Mouse (Mus musculus) hindbrain, postnatal 0 days (tissue): ENCODE results near the gene Psmd3. TPM values are rescaled to one million over a fixed set of nuclear protein-coding genes. Genes with fewer than 3 reads are reported as not detected.
A peak's percentile ranks its signal among the peaks of the same experiment; 100 is the strongest.
"Not testable (repeated sequence)": the region's sequence is repeated elsewhere in the genome, so short reads cannot be mapped to it uniquely, and the experiment has no call there.

Experiments used
- ATAC-seq: fragments of 200-750 bp; cut with Nextera tagmentation; 2 replicates; pipeline ENCODE4 v1.8.0; 2017; ENCODE audit warnings: mild to moderate bottlenecking, moderate TSS enrichment, moderate library complexity
- DNase-seq: peaks from one replicate; pipeline ENCODE4 v3.0.0-alpha.2; 2015; ENCODE audit warnings: low spot score
- H3K27ac ChIP-seq: fragments of 300-500 bp; sonication (generic); 2 replicates; pipeline ENCODE4 v1.5.1; 2014; ENCODE audit warnings: mild to moderate bottlenecking
- H3K27me3 ChIP-seq: fragments of 300-500 bp; sonication (generic); 2 replicates; pipeline ENCODE4 v1.6.1; 2014; ENCODE audit warnings: low read length, mixed read lengths; ENCODE audit not compliant: insufficient read depth
- H3K36me3 ChIP-seq: fragments of 300-500 bp; sonication (generic); 2 replicates; pipeline ENCODE4 v1.6.1; 2014; ENCODE audit warnings: low read length, mixed read lengths; ENCODE audit not compliant: insufficient read depth
- H3K4me1 ChIP-seq: fragments of 300-500 bp; sonication (generic); 2 replicates; pipeline ENCODE4 v1.6.1; 2014; ENCODE audit warnings: antibody characterized with exemption, low read length, mixed read lengths; ENCODE audit not compliant: insufficient read depth
- H3K4me2 ChIP-seq: fragments of 300-500 bp; sonication (generic); 2 replicates; pipeline ENCODE4 v1.6.1; 2014; ENCODE audit warnings: low read depth, mild to moderate bottlenecking, low read length, moderate library complexity, mixed read lengths
- H3K4me3 ChIP-seq: fragments of 300-500 bp; sonication (generic); 2 replicates; pipeline ENCODE4 v1.5.1; 2014; ENCODE audit warnings: low read length
- H3K9ac ChIP-seq: fragments of 300-500 bp; sonication (generic); replicated peaks from 2 replicates; pipeline ENCODE4 v1.6.1; 2014; ENCODE audit warnings: mild to moderate bottlenecking, low read length, moderate library complexity, mixed read lengths
- H3K9me3 ChIP-seq: fragments of 300-500 bp; sonication (generic); 2 replicates; pipeline ENCODE4 v1.6.1; 2016; ENCODE audit warnings: low read length, mixed read lengths
- CTCF ChIP-seq: IDR thresholded peaks from 2 replicates; pipeline ENCODE4 v1.5.1; 2016; ENCODE audit warnings: antibody characterized with exemption, control low read depth, low read depth
- WGBS: fragments of 180-500 bp; shearing (Covaris S2); extraction: QIAGEN DNeasy Blood & Tissue Kit; methylation state at CpG from one replicate; pipeline ENCODE4 v1.1.7; 2014; 5-methylcytosine and 5-hydroxymethylcytosine counted together
- polyA plus RNA-seq: library from polyadenylated mRNA; unstranded; fragments of >200 nt; fragmentation: Nextera tagmentation; extraction: Ambion mirVana; gene quantifications from 2 replicates; pipeline ENCODE4 v1.2.1, GENCODE M21; 2015
- total RNA-seq: library from RNA; depleted of rRNA; stranded (reverse); fragments of >200 nt; gene quantifications from 2 replicates; pipeline ENCODE4 v1.2.3, GENCODE M21; 2014

Psmd3 gene
- total and polyA plus RNA-seq, 2 experiments from 2014 or later: 143 to 190 TPM

- WGBS: 70% methylated on average over 6 of the region's 6 CpGs
- ATAC-seq (peak; percentile 61; the same call in 1 of the 2 replicates), DNase-seq (peak; percentile 76)
- not testable (repeated sequence) for H3K9ac ChIP-seq, H3K4me3 ChIP-seq, H3K27ac ChIP-seq, H3K27me3 ChIP-seq, H3K9me3 ChIP-seq, H3K4me1 ChIP-seq, H3K4me2 ChIP-seq
- peaks cover 49% of the 10 kb centered on the region for H3K36me3 ChIP-seq
- TF ChIP-seq CTCF: peak; percentile 62
Measured at GRCm38 (mm10) chr11:98712009-98712408, 29.7 kb downstream of the Psmd3 start.

DNA sequence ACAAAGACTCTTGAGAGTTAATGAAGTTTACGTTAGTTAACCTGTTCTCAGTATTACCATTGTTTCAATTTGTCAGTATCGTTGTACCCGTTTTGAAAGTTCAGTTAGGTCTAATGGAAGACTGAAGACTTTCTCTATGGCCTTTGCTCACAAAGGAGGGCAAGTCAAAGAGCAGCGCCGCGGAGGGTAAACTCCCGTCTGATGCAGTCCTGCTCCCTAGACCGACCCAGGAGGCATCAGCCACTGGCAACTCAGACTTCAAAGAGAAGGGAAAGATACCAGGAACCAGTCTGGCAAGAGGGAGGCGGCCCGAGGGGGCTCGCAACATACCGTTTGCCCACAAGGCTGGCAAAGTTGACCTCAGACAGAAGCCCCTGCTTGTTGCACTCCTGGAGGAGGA is 31.3 kb downstream of the Psmd3 start:
- Histone ChIP-seq H3K27me3 (no peaks in the 10 kb centered on the region), H3K4me3 (no peak overlapping the region), H3K27ac (no peak overlapping the region), H3K4me2 (no peak overlapping the region), H3K4me1 (no peaks in the 10 kb centered on the region), H3K9me3 (no peaks in the 10 kb centered on the region), H3K9ac (no peak overlapping the region), H3K36me3 (peaks cover 46% of the 10 kb centered on the region)
- ATAC-seq (no peak), DNase-seq (no peak)
- 82% methylated on average over 12 of the region's 12 CpGs for WGBS
- no peak for TF ChIP-seq CTCF

- ATAC-seq (no peak), DNase-seq (no peak)
- Histone ChIP-seq H3K4me1 (no peaks in the 10 kb centered on the region), H3K27ac (no peak overlapping the region), H3K4me3 (no peak overlapping the region), H3K27me3 (no peaks in the 10 kb centered on the region), H3K4me2 (no peak overlapping the region), H3K36me3 (peaks cover 40% of the 10 kb centered on the region), H3K9ac (no peak overlapping the region), H3K9me3 (no peaks in the 10 kb centered on the region)
- no peak for TF ChIP-seq CTCF
- WGBS: 91% methylated on average over 9 of the region's 9 CpGs
Measured at GRCm38 (mm10) chr11:98715946-98716345, 33.6 kb downstream of the Psmd3 start.

DNA sequence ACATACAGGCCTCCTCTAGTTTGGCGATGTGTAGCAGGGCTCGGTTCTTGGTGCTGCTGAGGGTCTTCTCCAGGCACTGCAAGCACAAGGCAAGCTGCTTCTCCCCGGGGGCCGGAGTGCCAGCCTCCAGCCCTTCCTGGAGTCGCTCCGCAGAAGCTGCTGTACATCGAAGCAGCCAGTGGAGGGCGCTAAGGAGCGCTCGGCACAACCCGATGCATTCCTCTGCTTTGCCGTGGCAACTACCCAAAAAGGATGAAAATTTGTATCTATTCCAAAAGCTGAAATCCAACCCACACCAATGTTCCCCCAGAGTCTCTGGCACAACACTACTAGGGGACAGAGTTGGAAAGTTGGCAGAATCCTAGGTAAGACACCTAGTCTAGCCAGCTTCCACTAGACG is 35.5 kb downstream of the Psmd3 start:
- WGBS: 9% methylated on average over 13 of the region's 13 CpGs
- Histone ChIP-seq H3K27me3 (no peaks in the 10 kb centered on the region), H3K9ac (no peak overlapping the region), H3K27ac (peak overlapping the region; percentile 8; the same call in 1 of the 2 replicates), H3K9me3 (no peaks in the 10 kb centered on the region), H3K4me1 (no peaks in the 10 kb centered on the region), H3K4me3 (no peak overlapping the region), H3K4me2 (no peak overlapping the region), H3K36me3 (peaks cover 32% of the 10 kb centered on the region; the same call in 1 of the 2 replicates)
- TF ChIP-seq CTCF: peak; percentile 92
- DNase-seq: peak; percentile 89
- peak; percentile 68 for ATAC-seq

DNA sequence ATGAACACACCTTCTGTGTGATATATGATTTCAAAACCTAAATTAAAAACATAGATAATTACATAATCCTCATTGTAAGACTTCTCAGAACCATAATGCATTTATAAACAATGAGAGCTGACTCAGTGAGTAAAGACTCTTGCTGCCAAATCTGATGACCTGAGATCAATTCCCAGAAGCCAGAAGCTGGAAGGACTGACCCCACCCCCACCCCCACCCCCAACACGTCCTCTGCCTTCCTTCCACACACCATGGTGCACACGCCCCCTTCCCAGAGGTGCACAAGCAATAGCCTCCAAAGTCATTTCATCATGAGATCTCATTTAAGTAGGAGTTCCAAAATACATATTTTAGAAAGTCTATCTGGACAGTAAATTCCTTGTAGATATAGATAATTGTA is 38.4 kb downstream of the Psmd3 start:
- Histone ChIP-seq H3K9me3 (no peaks in the 10 kb centered on the region), H3K4me2 (no peak overlapping the region), H3K9ac (no peak overlapping the region), H3K36me3 (peaks cover 14% of the 10 kb centered on the region; the same call in 1 of the 2 replicates), H3K27ac (no peak overlapping the region), H3K27me3 (no peaks in the 10 kb centered on the region), H3K4me3 (no peak overlapping the region), H3K4me1 (no peaks in the 10 kb centered on the region)
- TF ChIP-seq CTCF: no peak
- 67% methylated on average over 2 of the region's 2 CpGs for WGBS
- ATAC-seq: no peak
- DNase-seq: no peak

DNA sequence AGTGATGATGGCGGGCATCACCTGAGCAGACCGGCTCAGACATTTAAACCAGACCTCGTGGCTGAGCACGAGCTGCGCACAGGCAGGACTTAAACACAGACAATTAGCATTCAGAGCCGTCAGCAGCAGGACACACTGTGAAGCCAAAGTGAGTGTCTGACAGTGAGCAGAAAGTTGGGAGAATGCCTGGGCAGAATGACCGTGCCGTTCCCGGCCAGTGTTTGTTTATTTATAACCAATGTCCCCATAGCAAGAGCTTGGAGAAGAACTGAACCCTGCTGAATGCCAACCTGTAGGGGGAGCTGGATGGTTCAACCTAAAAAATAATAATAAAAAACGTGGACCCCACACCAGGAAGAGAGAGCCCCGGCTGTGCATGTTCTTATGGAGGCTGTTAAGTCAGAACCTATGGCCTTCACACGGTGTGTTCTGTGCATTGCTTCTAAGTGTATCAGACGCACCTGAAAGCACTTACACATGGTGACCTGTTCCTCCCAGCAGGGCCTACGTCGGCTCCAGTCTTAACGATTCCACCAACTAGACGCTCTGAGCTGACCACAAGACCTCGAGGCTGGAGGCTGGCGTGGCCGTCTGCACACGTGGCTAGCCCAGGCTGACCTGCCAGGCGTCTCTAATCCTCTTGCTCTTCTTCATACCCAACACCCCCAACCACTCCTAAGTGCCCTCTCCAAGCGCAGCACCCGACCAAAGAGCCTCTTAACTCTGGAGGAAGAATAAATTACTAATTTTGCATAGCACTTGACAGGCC is 39.3 kb downstream of the Psmd3 start:
- no peak overlapping the region for H3K9ac ChIP-seq
- H3K27me3 ChIP-seq: no peaks in the 10 kb centered on the region
- ATAC-seq (peak; percentile 85), DNase-seq (peak; percentile 72)
- peak overlapping the region; percentile 46; the same call in 1 of the 2 replicates for H3K27ac ChIP-seq
- H3K36me3 ChIP-seq: peaks cover 18% of the 10 kb centered on the region; the same call in 1 of the 2 replicates
- peak; percentile 63 for TF ChIP-seq CTCF
- no peak overlapping the region for H3K4me3 ChIP-seq
- no peaks in the 10 kb centered on the region for H3K9me3 ChIP-seq
- 61% methylated on average over 24 of the region's 24 CpGs for WGBS
- no peaks in the 10 kb centered on the region for H3K4me1 ChIP-seq
- H3K4me2 ChIP-seq: no peak overlapping the region

DNA sequence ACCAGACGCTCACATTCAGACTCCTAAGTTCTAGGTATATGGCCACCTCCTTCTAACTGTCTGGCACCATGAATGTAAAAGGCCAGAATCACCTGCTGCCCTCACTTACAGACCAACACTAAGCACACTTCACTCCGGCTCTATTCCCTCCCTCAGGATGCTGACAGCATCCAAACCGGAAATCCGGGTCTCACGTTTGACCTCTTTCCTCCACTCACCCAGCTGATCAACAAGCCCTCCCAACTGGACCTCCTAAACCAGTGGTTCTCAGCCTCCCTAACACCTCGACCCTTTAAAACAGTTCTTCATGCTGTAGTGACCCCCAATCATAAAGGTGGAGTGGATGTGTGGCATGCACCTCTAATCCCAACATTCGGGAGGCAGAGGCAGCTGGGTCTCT is 40.7 kb downstream of the Psmd3 start:
- Histone ChIP-seq H3K4me3 (no peak overlapping the region), H3K36me3 (peaks cover 20% of the 10 kb centered on the region), H3K9me3 (no peaks in the 10 kb centered on the region), H3K9ac (no peak overlapping the region), H3K27ac (no peak overlapping the region), H3K4me2 (no peak overlapping the region), H3K27me3 (no peaks in the 10 kb centered on the region), H3K4me1 (no peaks in the 10 kb centered on the region)
- 81% methylated on average over 7 of the region's 7 CpGs for WGBS
- no peak for ATAC-seq
- TF ChIP-seq CTCF: no peak
- no peak for DNase-seq
